Comparison of ENCODE assay signal across 10 mouse cellular contexts in the genomic region with DNA sequence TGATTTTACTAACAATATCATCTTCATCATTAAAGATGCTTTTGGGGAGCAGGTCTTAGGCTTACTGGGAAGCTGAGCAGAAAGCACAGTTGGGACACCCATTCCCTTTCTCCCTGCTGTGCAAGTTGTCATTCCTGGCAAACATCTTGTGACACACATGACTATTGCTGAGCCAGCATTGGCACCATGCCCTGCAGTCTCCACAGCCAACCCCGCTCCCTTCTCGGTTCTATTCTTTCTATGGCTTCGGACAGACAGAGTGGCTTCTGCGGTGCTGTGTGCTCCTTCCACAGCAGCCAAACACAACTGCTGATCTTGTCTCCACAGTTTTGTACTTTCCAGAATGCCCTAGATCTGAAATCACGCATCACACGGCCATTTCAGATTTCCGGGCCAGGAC.
A peak's percentile ranks its signal among the peaks of the same experiment; 100 is the strongest.
DNase-seq lines count a peak whose midpoint lies in the region; ATAC-seq and TF ChIP-seq lines count a peak whose summit lies in the region.
"Had no signal": no experiment of that assay in that cellular context is flagged by ENCODE, and none has a peak within 500 bp of the region (broad histone marks: within the 10 kb centered on the region; RNA-seq: fewer than 3 reads in every experiment).

No protein-coding gene starts in this region.

- H3K9me3 ChIP-seq in liver, postnatal 0 days (ENCODE audit: low read length), result no peaks in the 10 kb centered on the region
- no peaks in the 10 kb centered on the region for H3K9me3 ChIP-seq in embryonic facial prominence, embryonic 10.5 days
- H3K9me3 ChIP-seq in liver, embryonic 12.5 days (replicated peaks), result no peaks in the 10 kb centered on the region
- H3K9me3 ChIP-seq: heart, embryonic 15.5 days had no signal

- H3K27me3 ChIP-seq in liver, adult 2 months (ENCODE audit: control insufficient read depth, insufficient read depth, low read length), result no peaks in the 10 kb centered on the region
- H3K27me3 ChIP-seq in liver, postnatal 0 days (ENCODE audit: insufficient read depth, low read length), result no peaks in the 10 kb centered on the region
- peaks cover 83% of the 10 kb centered on the region for H3K27me3 ChIP-seq in embryonic facial prominence, embryonic 10.5 days (replicated peaks; ENCODE audit: low read depth, poor library complexity, severe bottlenecking)
- H3K27me3 ChIP-seq in liver, embryonic 12.5 days (replicated peaks), result peaks cover 82% of the 10 kb centered on the region

- H3K9ac ChIP-seq in liver, adult 2 months (ENCODE audit: low read depth, low read length), result no peak overlapping the region
- H3K9ac ChIP-seq in liver, postnatal 0 days (replicated peaks), result no peak overlapping the region
- H3K9ac ChIP-seq in liver, embryonic 12.5 days, result no peak overlapping the region
- H3K9ac ChIP-seq: heart, embryonic 15.5 days had no signal

- TF ChIP-seq POLR2A in liver, adult 2 months (IDR thresholded peaks at IDR 0.05; ENCODE audit: extremely low read depth, insufficient read depth, low read length), result no peak

- DNase-seq in frontal cortex, postnatal 25 days (ENCODE audit: low spot score in 2 of 2), result no peak
- peak; percentile 49 for DNase-seq in liver, adult 2 months (ENCODE audit: extremely low read depth, low read depth, low spot score)
- DNase-seq in liver, postnatal 0 days, result no peak
- DNase-seq in embryonic facial prominence, embryonic 10.5 days (ENCODE audit: low spot score), result no peak
- DNase-seq in lung, postnatal 14 days, result peak; percentile 44
- DNase-seq in ovary, adult 18-20 months (ENCODE audit: low spot score), result no peak
- DNase-seq: thymus, postnatal 25 days had no signal

- no peaks in the 10 kb centered on the region for H3K79me2 ChIP-seq in liver, adult 2 months (ENCODE audit: control insufficient read depth, insufficient read depth, low read length)

- TF ChIP-seq CTCF in liver, adult 2 months (IDR thresholded peaks at IDR 0.05; ENCODE audit: low read depth, low read length), result no peak
- no peak for TF ChIP-seq CTCF in liver, postnatal 0 days (IDR thresholded peaks at IDR 0.05; ENCODE audit: low read depth)

- H3K4me2 ChIP-seq in liver, postnatal 0 days (ENCODE audit: low read depth, low read length), result no peak overlapping the region
- no peak overlapping the region for H3K4me2 ChIP-seq in liver, embryonic 12.5 days
- H3K4me2 ChIP-seq: heart, embryonic 15.5 days had no signal

- no peak for TF ChIP-seq EP300 in liver, postnatal 0 days (IDR thresholded peaks at IDR 0.05; ENCODE audit: low read depth)

- peak; percentile 52; the same call in 1 of the 2 replicates for ATAC-seq in frontal cortex, adult (ENCODE audit: low TSS enrichment)
- no peak for ATAC-seq in liver, postnatal 0 days
- ATAC-seq in liver, embryonic 12.5 days, result no peak

- peaks cover 5% of the 10 kb centered on the region; the same call in 1 of the 2 replicates for H3K4me1 ChIP-seq in liver, adult 2 months (ENCODE audit: control insufficient read depth, insufficient read depth, low read length)
- no peaks in the 10 kb centered on the region for H3K4me1 ChIP-seq in liver, postnatal 0 days (ENCODE audit: insufficient read depth)
- peaks cover 73% of the 10 kb centered on the region for H3K4me1 ChIP-seq in embryonic facial prominence, embryonic 10.5 days
- peaks cover 8% of the 10 kb centered on the region; the same call in 1 of the 2 replicates for H3K4me1 ChIP-seq in liver, embryonic 12.5 days

- no peak overlapping the region for H3K4me3 ChIP-seq in liver, adult 2 months (ENCODE audit: insufficient read depth, low read depth, low read length)
- H3K4me3 ChIP-seq in liver, postnatal 0 days (ENCODE audit: low read depth, low read length), result no peak overlapping the region
- no peak overlapping the region for H3K4me3 ChIP-seq in embryonic facial prominence, embryonic 10.5 days
- H3K4me3 ChIP-seq in liver, embryonic 12.5 days, result no peak overlapping the region
- H3K4me3 ChIP-seq: heart, embryonic 15.5 days had no signal

- no peak overlapping the region for H3K27ac ChIP-seq in liver, adult 2 months (replicated peaks; ENCODE audit: insufficient read depth, low read depth, low read length)
- H3K27ac ChIP-seq in liver, postnatal 0 days (ENCODE audit: low read depth), result no peak overlapping the region
- H3K27ac ChIP-seq in embryonic facial prominence, embryonic 10.5 days (replicated peaks), result 0 out of 2 replicates have a peak overlapping the region, but pooled peaks have one; percentile 73
- no peak overlapping the region for H3K27ac ChIP-seq in liver, embryonic 12.5 days
- H3K27ac ChIP-seq: heart, embryonic 15.5 days had no signal

- WGBS in liver, adult 2 months, result 49% methylated on average over 7 of the region's 7 CpGs
- WGBS in liver, postnatal 0 days (ENCODE audit: insufficient replicate concordance), result 77% methylated on average over 7 of the region's 7 CpGs
- 90% methylated on average over 7 of the region's 7 CpGs for WGBS in embryonic facial prominence, embryonic 10.5 days
- WGBS in liver, embryonic 12.5 days (ENCODE audit: insufficient replicate concordance), result 77% methylated on average over 7 of the region's 7 CpGs

- no peaks in the 10 kb centered on the region for H3K36me3 ChIP-seq in liver, adult 2 months (ENCODE audit: control insufficient read depth, insufficient read depth, low read length)
- no peaks in the 10 kb centered on the region for H3K36me3 ChIP-seq in liver, postnatal 0 days (replicated peaks; ENCODE audit: insufficient read depth, low read length)
- H3K36me3 ChIP-seq in embryonic facial prominence, embryonic 10.5 days (replicated peaks), result no peaks in the 10 kb centered on the region
- H3K36me3 ChIP-seq in liver, embryonic 12.5 days, result no peaks in the 10 kb centered on the region
- H3K36me3 ChIP-seq: heart, embryonic 15.5 days had no signal

Comparison
In these comparisons a context has a peak if more than half of its experiments do, and no peak if none do; other contexts are left out.
1. DNase-seq: peak in liver, adult 2 months (single experiment) and lung, postnatal 14 days (single experiment); none in frontal cortex, postnatal 25 days (0 of 2), liver, postnatal 0 days (single experiment), embryonic facial prominence, embryonic 10.5 days (single experiment) and ovary, adult 18-20 months (single experiment).